Mouse (Mus musculus) stomach, embryonic 16.5 days (tissue): ENCODE results near the gene Tex261. TPM values are rescaled to one million over a fixed set of nuclear protein-coding genes. Genes with fewer than 3 reads are reported as not detected.
"Not testable (repeated sequence)": the region's sequence is repeated elsewhere in the genome, so short reads cannot be mapped to it uniquely, and the experiment has no call there.

Experiments used
- ATAC-seq: fragments of 200-750 bp; cut with Nextera tagmentation; 2 replicates; pipeline ENCODE4 v1.8.0; 2017; ENCODE audit warnings: moderate number of reproducible peaks, moderate TSS enrichment; ENCODE audit not compliant: insufficient read depth, low FRiP score
- H3K27ac ChIP-seq: fragments of 300-500 bp; sonication (generic); 2 replicates; pipeline ENCODE4 v1.5.1; 2014; ENCODE audit warnings: low read length
- H3K27me3 ChIP-seq: fragments of 300-500 bp; sonication (generic); 2 replicates; pipeline ENCODE4 v1.6.1; 2014; ENCODE audit warnings: low read length, control low read depth, mixed read lengths; ENCODE audit not compliant: control insufficient read depth, insufficient read depth
- H3K36me3 ChIP-seq: fragments of 300-500 bp; sonication (generic); 2 replicates; pipeline ENCODE4 v1.6.1; 2014; ENCODE audit warnings: low read length; ENCODE audit not compliant: control insufficient read depth, insufficient read depth
- H3K4me1 ChIP-seq: fragments of 300-500 bp; sonication (generic); 2 replicates; pipeline ENCODE4 v1.6.1; 2014; ENCODE audit warnings: low read length, control low read depth, mixed read lengths; ENCODE audit not compliant: control insufficient read depth, insufficient read depth
- H3K4me2 ChIP-seq: fragments of 300-500 bp; sonication (generic); 2 replicates; pipeline ENCODE4 v1.6.1; 2014; ENCODE audit warnings: low read depth, low read length, mixed read lengths
- H3K4me3 ChIP-seq: fragments of 300-500 bp; sonication (generic); replicated peaks from 2 replicates; pipeline ENCODE4 v1.5.1; 2014; ENCODE audit warnings: mild to moderate bottlenecking, low read length
- H3K9ac ChIP-seq: fragments of 300-500 bp; sonication (generic); 2 replicates; pipeline ENCODE4 v1.6.1; 2014; ENCODE audit warnings: low read length
- H3K9me3 ChIP-seq: fragments of 300-500 bp; sonication (generic); replicated peaks from 2 replicates; pipeline ENCODE4 v1.6.1; 2016; ENCODE audit warnings: low read length, control low read depth; ENCODE audit not compliant: control insufficient read depth
- WGBS: fragments of 180-500 bp; shearing (Covaris S2); extraction: QIAGEN DNeasy Blood & Tissue Kit; methylation state at CpG from one replicate; pipeline ENCODE4 v1.1.7; 2014; 5-methylcytosine and 5-hydroxymethylcytosine counted together
- polyA plus RNA-seq: library from polyadenylated mRNA; unstranded; fragments of >200 nt; fragmentation: Nextera tagmentation; extraction: Ambion mirVana; gene quantifications from 2 replicates; pipeline ENCODE4 v1.2.1, GENCODE M21; 2015

Gene Tex261
- polyA plus RNA-seq, 1 experiment from 2014 or later: 82.1 TPM

- Histone ChIP-seq H3K4me3 (peak within 1 kb of the TSS; percentile 80), H3K4me1 (0 out of 2 replicates have a peak, but pooled peaks cover 4% of the 10 kb centered on the region), H3K9ac (peak within 1 kb of the TSS; percentile 88), H3K9me3 (no peaks in the 10 kb centered on the region), H3K27ac (peak within 1 kb of the TSS; percentile 97), H3K36me3 (no peaks in the 10 kb centered on the region), H3K27me3 (no peaks in the 10 kb centered on the region), H3K4me2 (peak within 1 kb of the TSS; percentile 88)
- under 1% methylated on average over 43 of the region's 43 CpGs for WGBS
- peak; percentile 95 for ATAC-seq
These were observed 19.2 kb upstream of the Tex261 start, which contains the start of gene Nagk for GRCm38 (mm10) chr6:83794760-83795296. TSS of gene Nagk (plus strand) at chr6:83794982.

GRCm38 (mm10) chr6:83791251-83791890 lies 15.8 kb upstream of the Tex261 start:
- no peak overlapping the region for H3K9ac ChIP-seq
- ATAC-seq: no peak
- H3K4me3 ChIP-seq: no peak overlapping the region
- no peaks in the 10 kb centered on the region for H3K9me3 ChIP-seq
- no peak overlapping the region for H3K27ac ChIP-seq
- 0 out of 2 replicates have a peak, but pooled peaks cover 4% of the 10 kb centered on the region for H3K4me1 ChIP-seq
- WGBS: 55% methylated on average over 4 of the region's 4 CpGs
- H3K27me3 ChIP-seq: no peaks in the 10 kb centered on the region
- H3K36me3 ChIP-seq: no peaks in the 10 kb centered on the region
- no peak overlapping the region for H3K4me2 ChIP-seq

GRCm38 (mm10) chr6:83790533-83790932 lies 14.9 kb upstream of the Tex261 start:
- not testable (repeated sequence) for H3K9ac ChIP-seq, H3K36me3 ChIP-seq, H3K4me3 ChIP-seq, ATAC-seq, H3K27ac ChIP-seq, H3K4me2 ChIP-seq, H3K27me3 ChIP-seq, H3K9me3 ChIP-seq, H3K4me1 ChIP-seq
- WGBS: 88% methylated on average over 5 of the region's 5 CpGs

- 70% methylated on average over 7 of the region's 7 CpGs for WGBS
- H3K27me3 ChIP-seq: no peaks in the 10 kb centered on the region
- no peak overlapping the region for H3K4me3 ChIP-seq
- H3K27ac ChIP-seq: no peak overlapping the region
- no peak overlapping the region for H3K9ac ChIP-seq
- no peaks in the 10 kb centered on the region for H3K9me3 ChIP-seq
- ATAC-seq: no peak
- no peak overlapping the region for H3K4me2 ChIP-seq
- H3K36me3 ChIP-seq: no peaks in the 10 kb centered on the region
- no peaks in the 10 kb centered on the region for H3K4me1 ChIP-seq
These were observed 12.9 kb upstream of the Tex261 start for GRCm38 (mm10) chr6:83788554-83788953.

- no peak overlapping the region for H3K27ac ChIP-seq
- no peaks in the 10 kb centered on the region for H3K9me3 ChIP-seq
- no peak overlapping the region for H3K4me2 ChIP-seq
- WGBS: 62% methylated on average over 3 of the region's 3 CpGs
- H3K9ac ChIP-seq: no peak overlapping the region
- no peaks in the 10 kb centered on the region for H3K4me1 ChIP-seq
- ATAC-seq: no peak
- H3K27me3 ChIP-seq: no peaks in the 10 kb centered on the region
- H3K36me3 ChIP-seq: no peaks in the 10 kb centered on the region
- no peak overlapping the region for H3K4me3 ChIP-seq
These were observed 10.8 kb upstream of the Tex261 start for GRCm38 (mm10) chr6:83786426-83786825.

GRCm38 (mm10) chr6:83779026-83779425 lies 3.4 kb upstream of the Tex261 start:
- WGBS: 11% methylated on average over 5 of the region's 5 CpGs
- Histone ChIP-seq H3K4me1 (peaks cover 13% of the 10 kb centered on the region), H3K4me2 (no peak overlapping the region), H3K4me3 (no peak overlapping the region), H3K9ac (no peak overlapping the region), H3K27me3 (no peaks in the 10 kb centered on the region), H3K9me3 (no peaks in the 10 kb centered on the region), H3K36me3 (no peaks in the 10 kb centered on the region), H3K27ac (no peak overlapping the region)
- no peak for ATAC-seq

GRCm38 (mm10) chr6:83778306-83778705 lies 2.7 kb upstream of the Tex261 start:
- no peak overlapping the region for H3K4me2 ChIP-seq
- H3K4me1 ChIP-seq: peaks cover 14% of the 10 kb centered on the region
- 75% methylated on average over 7 of the region's 7 CpGs for WGBS
- H3K9me3 ChIP-seq: no peaks in the 10 kb centered on the region
- H3K4me3 ChIP-seq: no peak overlapping the region
- ATAC-seq: no peak
- H3K27ac ChIP-seq: no peak overlapping the region
- H3K9ac ChIP-seq: no peak overlapping the region
- H3K27me3 ChIP-seq: no peaks in the 10 kb centered on the region
- no peaks in the 10 kb centered on the region for H3K36me3 ChIP-seq

GRCm38 (mm10) chr6:83774781-83775563 lies 641 bp downstream of the Tex261 start:
- no peak for ATAC-seq
- Histone ChIP-seq H3K36me3 (peaks cover 3% of the 10 kb centered on the region; the same call in 1 of the 2 replicates), H3K4me1 (peaks cover 14% of the 10 kb centered on the region), H3K9me3 (no peaks in the 10 kb centered on the region), H3K27ac (peak overlapping the region; percentile 95), H3K4me3 (peak overlapping the region; percentile 58), H3K27me3 (no peaks in the 10 kb centered on the region), H3K4me2 (peak overlapping the region; percentile 82), H3K9ac (peak overlapping the region; percentile 86)
- 2% methylated on average over 14 of the region's 14 CpGs for WGBS

- Histone ChIP-seq H3K4me2 (peak overlapping the region; percentile 82), H3K27me3 (no peaks in the 10 kb centered on the region), H3K4me3 (peak overlapping the region; percentile 58), H3K4me1 (peaks cover 14% of the 10 kb centered on the region), H3K27ac (no peak overlapping the region), H3K9me3 (no peaks in the 10 kb centered on the region), H3K9ac (peak overlapping the region; percentile 86), H3K36me3 (peaks cover 3% of the 10 kb centered on the region; the same call in 1 of the 2 replicates)
- no peak for ATAC-seq
- 54% methylated on average over 9 of the region's 9 CpGs for WGBS
These were observed 1.5 kb downstream of the Tex261 start for GRCm38 (mm10) chr6:83774126-83774525.
